Mouse (Mus musculus) CD4-positive, CD25-positive, alpha-beta regulatory T cell, adult 9 weeks (primary cell): ENCODE data around the gene Cfc1. TPM values are rescaled to one million over a fixed set of nuclear protein-coding genes. Genes with fewer than 3 reads are reported as not detected.

Experiments
- polyA plus RNA-seq: library from polyadenylated mRNA; unstranded; fragments of 100-300 nt; shearing (Covaris generic); gene quantifications from one replicate; pipeline ENCODE4 v1.2.1, GENCODE M21; 2017

Gene Cfc1
- polyA plus RNA-seq, result not detected

GRCm38 (mm10) chr1:34535043-34535698, at the start of gene Cfc1:
TSS of gene Cfc1 (plus strand) at chr1:34535648.

GRCm38 (mm10) chr1:34560843-34561242, 25.4 kb downstream of the Cfc1 start, which contains the start of gene Prss40:
TSS of gene Prss40 (minus strand) at chr1:34560943.

GRCm38 (mm10) chr1:34578851-34579781, 43.7 kb downstream of the Cfc1 start, which contains the start of gene Amer3:
TSS of gene Amer3 (plus strand) at chr1:34579657.

Other genes starting within 250 kb of the Cfc1 start
- gene Ccdc115, start 96.0 kb upstream of the Cfc1 start, polyA plus RNA-seq, result 67.0 TPM
- 172 TPM for gene Imp4, start 95.8 kb upstream of the Cfc1 start, polyA plus RNA-seq
- 225 TPM for gene Ptpn18, start 75.9 kb upstream of the Cfc1 start, polyA plus RNA-seq
- gene Prss39, start 37.2 kb upstream of the Cfc1 start, polyA plus RNA-seq, result not detected
- not detected for gene Prss40, start 25.3 kb downstream of the Cfc1 start, polyA plus RNA-seq
- gene Amer3, start 44.0 kb downstream of the Cfc1 start, polyA plus RNA-seq, result not detected